Mouse (Mus musculus) MEL (cell line): ENCODE measurements at regions not wholly inside any gene's neighbourhood (a gene's known extent, or its start where the extent isn't known, plus 50 kb on each side); places are given as distances from the start of the nearest gene placed in this dataset.

Source experiments
- DNase-seq: peaks from one replicate; pipeline ENCODE4 v3.0.0; 2011; ENCODE audit warnings: low read depth, low spot score
- H3K27ac ChIP-seq: 2 replicates; pipeline ENCODE4 v1.5.1; 2012; ENCODE audit warnings: low read depth, mild to moderate bottlenecking, control low read depth, low read length, moderate library complexity; ENCODE audit not compliant: control insufficient read depth
- H3K27me3 ChIP-seq, 2 experiments: fragments of 150-350 bp in 1 of 2; sonication (generic) in 1 of 2; 2 replicates each; pipeline ENCODE4 v1.6.1; 2012; ENCODE audit warnings: low read length in 2 of 2, mild to moderate bottlenecking in 2 of 2, improper control_type of control experiment in 1 of 2, moderate library complexity in 1 of 2; ENCODE audit not compliant: insufficient read depth in 2 of 2, control insufficient read depth in 1 of 2
- H3K36me3 ChIP-seq, 2 experiments: 2 replicates each; pipeline ENCODE4 v1.6.1; 2012 to 2014; ENCODE audit warnings: low read length in 2 of 2, improper control_type of control experiment in 1 of 2, inconsistent platforms in 1 of 2, mild to moderate bottlenecking in 1 of 2; ENCODE audit not compliant: insufficient read depth in 2 of 2, control insufficient read depth in 1 of 2
- H3K4me1 ChIP-seq, 2 experiments: fragments of 150-350 bp in 1 of 2; sonication (generic) in 1 of 2; 2 replicates each; pipeline ENCODE4 v1.6.1; 2012; ENCODE audit warnings: low read length in 2 of 2, improper control_type of control experiment in 1 of 2, mild to moderate bottlenecking in 1 of 2; ENCODE audit not compliant: insufficient read depth in 2 of 2, control insufficient read depth in 1 of 2
- H3K4me3 ChIP-seq, 2 experiments: fragments of 150-350 bp in 1 of 2; sonication (generic) in 1 of 2; 2 replicates each; pipeline ENCODE4 v1.5.1; 2012; ENCODE audit warnings: low read depth in 2 of 2, low read length in 2 of 2, mild to moderate bottlenecking in 2 of 2, moderate library complexity in 2 of 2, control low read depth in 1 of 2, improper control_type of control experiment in 1 of 2; ENCODE audit not compliant: control insufficient read depth in 1 of 2, insufficient read depth in 1 of 2
- H3K79me2 ChIP-seq: 2 replicates; pipeline ENCODE4 v1.6.1; 2012; ENCODE audit warnings: mild to moderate bottlenecking, low read length, moderate library complexity; ENCODE audit not compliant: control insufficient read depth, poor library complexity, insufficient read depth
- H3K9ac ChIP-seq: 2 replicates; pipeline ENCODE4 v1.6.1; 2012; ENCODE audit warnings: low read depth, mild to moderate bottlenecking, control low read depth, low read length, moderate library complexity; ENCODE audit not compliant: control insufficient read depth, poor library complexity, severe bottlenecking
- H3K9me3 ChIP-seq: fragments of 150-350 bp; sonication (generic); replicated peaks from 2 replicates; pipeline ENCODE4 v1.6.1; 2012; ENCODE audit warnings: mild to moderate bottlenecking, low read length, improper control_type of control experiment, moderate library complexity; ENCODE audit not compliant: insufficient read depth
- CHD1 ChIP-seq: IDR thresholded peaks from 2 replicates; pipeline ENCODE4 v1.6.1; 2012; ENCODE audit warnings: low read depth, mild to moderate bottlenecking, inconsistent platforms, low read length, improper control_type of control experiment
- ETS1 ChIP-seq: IDR thresholded peaks from 2 replicates; pipeline ENCODE4 v1.6.1; 2012; ENCODE audit warnings: low read depth, mild to moderate bottlenecking, inconsistent platforms, low read length, improper control_type of control experiment, moderate library complexity
- GATA1 ChIP-seq: IDR thresholded peaks from 2 replicates; pipeline ENCODE4 v1.6.1; 2011; ENCODE audit warnings: low read depth, low read length, improper control_type of control experiment
- KAT2A ChIP-seq: conservative IDR thresholded peaks from 2 replicates; pipeline ENCODE4 v1.6.1; 2012; ENCODE audit warnings: low read depth, low read length, improper control_type of control experiment, inconsistent platforms
- MAFK ChIP-seq: IDR thresholded peaks from 2 replicates; pipeline ENCODE4 v1.6.1; 2011; ENCODE audit warnings: low read depth, mild to moderate bottlenecking, low read length, improper control_type of control experiment, borderline replicate concordance
- MAX ChIP-seq: IDR thresholded peaks from 2 replicates; pipeline ENCODE4 v1.6.1; 2011; ENCODE audit warnings: low read length, improper control_type of control experiment
- MEF2A ChIP-seq: IDR thresholded peaks from 2 replicates; pipeline ENCODE4 v1.6.1; 2014; ENCODE audit warnings: low read depth, mild to moderate bottlenecking, inconsistent platforms, low read length, improper control_type of control experiment; ENCODE audit not compliant: poor library complexity, insufficient replicate concordance, severe bottlenecking; ENCODE audit errors: extremely low read depth
- MXI1 ChIP-seq: IDR thresholded peaks from 2 replicates; pipeline ENCODE4 v1.6.1; 2011; ENCODE audit warnings: mild to moderate bottlenecking, low read depth, low read length, improper control_type of control experiment
- POLR2A ChIP-seq, 2 experiments: IDR thresholded peaks; 2 replicates each; pipeline ENCODE4 v1.6.1; 2011 to 2012; ENCODE audit warnings: low read length in 2 of 2, mild to moderate bottlenecking in 2 of 2, control low read depth in 1 of 2, improper control_type of control experiment in 1 of 2, low read depth in 1 of 2, moderate library complexity in 1 of 2; ENCODE audit not compliant: control insufficient read depth in 1 of 2, insufficient read depth in 1 of 2, poor library complexity in 1 of 2
- POLR2AphosphoS5 ChIP-seq: IDR thresholded peaks from 2 replicates; pipeline ENCODE4 v1.6.1; 2012; ENCODE audit warnings: low read depth, borderline replicate concordance, mild to moderate bottlenecking, inconsistent platforms, low read length, moderate library complexity, mixed read lengths
- SIN3A ChIP-seq: IDR thresholded peaks from 2 replicates; pipeline ENCODE4 v1.6.1; 2012; ENCODE audit warnings: low read length, improper control_type of control experiment, inconsistent platforms
- SMC3 ChIP-seq: IDR thresholded peaks from 2 replicates; pipeline ENCODE4 v1.6.1; 2011; ENCODE audit warnings: low read depth, low read length, improper control_type of control experiment
- TBP ChIP-seq: IDR thresholded peaks from 2 replicates; pipeline ENCODE4 v1.8.0; 2011; ENCODE audit warnings: low read depth, low read length, improper control_type of control experiment
- UBTF ChIP-seq: IDR thresholded peaks from 2 replicates; pipeline ENCODE4 v1.6.1; 2012; ENCODE audit warnings: low read depth, mild to moderate bottlenecking, inconsistent platforms, low read length, improper control_type of control experiment, moderate library complexity, borderline replicate concordance; ENCODE audit not compliant: insufficient read depth
- USF1 ChIP-seq: IDR thresholded peaks from 2 replicates; pipeline ENCODE4 v1.6.1; 2014; ENCODE audit warnings: low read depth, mild to moderate bottlenecking, inconsistent platforms, low read length, improper control_type of control experiment, moderate library complexity
- ZKSCAN1 ChIP-seq: IDR thresholded peaks from 2 replicates; pipeline ENCODE4 v1.6.1; 2012; ENCODE audit warnings: low read depth, mild to moderate bottlenecking, inconsistent platforms, low read length, improper control_type of control experiment, moderate library complexity
- ZMIZ1 ChIP-seq: IDR thresholded peaks from 2 replicates; pipeline ENCODE4 v1.6.1; 2012; ENCODE audit warnings: low read depth, mild to moderate bottlenecking, inconsistent platforms, low read length, improper control_type of control experiment, moderate library complexity

- no peaks in the 10 kb centered on the region for H3K9me3 ChIP-seq
- no peaks in the 10 kb centered on the region for H3K36me3 ChIP-seq
- H3K27me3 ChIP-seq, result no peaks in the 10 kb centered on the region
- no peak overlapping the region for H3K27ac ChIP-seq
- DNase-seq, result no peak
- no peaks in the 10 kb centered on the region for H3K79me2 ChIP-seq
- no peak for TF ChIP-seq MAX
- no peak for TF ChIP-seq POLR2A (IDR thresholded peaks at IDR 0.05; ENCODE audit: control insufficient read depth in 1 of 2, insufficient read depth in 1 of 2, low read depth in 1 of 2, low read length in 2 of 2, poor library complexity in 1 of 2)
- TF ChIP-seq ZMIZ1, result no peak
- TF ChIP-seq CHD1, result no peak
- H3K9ac ChIP-seq, result no peak overlapping the region
- H3K4me1 ChIP-seq, result no peaks in the 10 kb centered on the region
- H3K4me3 ChIP-seq, result no peak overlapping the region
Measured at GRCm38 (mm10) chr14:48799442-48800099, 126.0 kb upstream of the Otx2 start.

- no peaks in the 10 kb centered on the region for H3K9me3 ChIP-seq
- no peak overlapping the region for H3K4me3 ChIP-seq
- no peaks in the 10 kb centered on the region for H3K36me3 ChIP-seq
- no peaks in the 10 kb centered on the region for H3K27me3 ChIP-seq
- DNase-seq, result no peak
- H3K27ac ChIP-seq, result no peak overlapping the region
- no peaks in the 10 kb centered on the region for H3K4me1 ChIP-seq
- no peak overlapping the region for H3K9ac ChIP-seq
- TF ChIP-seq MAFK (no peak), SIN3A (no peak)
- TF ChIP-seq, all 39 proteins: peak for 0
- H3K79me2 ChIP-seq, result no peaks in the 10 kb centered on the region
Measured at GRCm38 (mm10) chr14:48791507-48791906, 117.9 kb upstream of the Otx2 start.

- Histone ChIP-seq H3K9me3 (no peaks in the 10 kb centered on the region), H3K27ac (no peak overlapping the region), H3K4me3 (no peak overlapping the region), H3K36me3 (no peaks in the 10 kb centered on the region), H3K27me3 (no peaks in the 10 kb centered on the region), H3K79me2 (no peaks in the 10 kb centered on the region), H3K9ac (no peak overlapping the region), H3K4me1 (no peaks in the 10 kb centered on the region)
- no peak for DNase-seq
- TF ChIP-seq ETS1 (no peak), MEF2A (no peak), UBTF (no peak), KAT2A (no peak), SMC3 (no peak), USF1 (no peak), POLR2AphosphoS5 (no peak), GATA1 (no peak), MXI1 (no peak), ZKSCAN1 (no peak), TBP (no peak)
- TF ChIP-seq, all 39 proteins: peak for 0
Measured at GRCm38 (mm10) chr14:48779327-48779726, 105.7 kb upstream of the Otx2 start.
